Mouse (Mus musculus) bone marrow, adult 2 months (tissue): ENCODE data around the gene Wbp2.

Experiments
- CTCF ChIP-seq: fragments of 200-500 bp; IDR thresholded peaks from 2 replicates; pipeline ENCODE4 v1.5.1; 2011; ENCODE audit warnings: low read length, control low read depth; ENCODE audit not compliant: control insufficient read depth, insufficient read depth
- POLR2A ChIP-seq: fragments of 200-500 bp; IDR thresholded peaks from 2 replicates; pipeline ENCODE4 v1.6.1; 2011; ENCODE audit warnings: low read depth, mild to moderate bottlenecking, control low read depth, low read length, borderline replicate concordance; ENCODE audit not compliant: control insufficient read depth

GRCm38 (mm10) chr11:116110540-116110939 is 23.7 kb upstream of the Wbp2 start:
- TF ChIP-seq POLR2A (no peak), CTCF (no peak)
